Mouse (Mus musculus): ENCODE measurements at regions not wholly inside any gene's neighbourhood (a gene's known extent, or its start where the extent isn't known, plus 50 kb on each side); places are given as distances from the start of the nearest gene placed in this dataset.
A peak's percentile ranks its signal among the peaks of the same experiment; 100 is the strongest.

DNA sequence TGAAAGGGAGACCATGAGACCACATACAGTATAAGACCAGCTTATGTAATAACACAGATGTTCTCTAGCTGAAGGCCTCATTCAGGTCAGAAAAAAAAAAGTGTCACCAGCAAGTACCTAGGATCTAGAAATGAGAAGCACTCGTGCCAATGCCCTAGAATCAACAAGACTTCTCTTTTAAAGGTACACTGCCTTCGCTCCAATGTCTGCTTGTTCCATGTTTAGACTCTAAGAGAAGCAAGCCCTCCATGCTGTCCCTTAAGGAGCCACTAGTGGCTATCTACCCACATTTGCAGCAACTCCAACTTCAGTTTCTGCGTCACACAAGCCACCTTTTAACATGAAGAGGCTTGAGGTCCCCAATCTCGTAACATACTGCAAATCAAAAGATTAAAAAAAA lies 185.4 kb upstream of the Mkln1 start:
- H3K4me3 ChIP-seq (ENCODE audit: control insufficient read depth in 1 of 2, insufficient read depth in 1 of 2, low read depth in 1 of 2, low read length in 2 of 2) = no peak overlapping the region
- H3K9me3 ChIP-seq (ENCODE audit: control insufficient read depth, low read length) = no peaks in the 10 kb centered on the region
- peaks cover 3 to 5% of the 10 kb centered on the region in 2 experiments; a peak in 3 of 4 replicates for H3K4me1 ChIP-seq (ENCODE audit: control insufficient read depth in 2 of 2, insufficient read depth in 2 of 2, low read length in 2 of 2)
- no peak overlapping the region for H3K27ac ChIP-seq (replicated peaks in 1 of 2; ENCODE audit: control insufficient read depth in 1 of 2, insufficient read depth in 1 of 2, low read depth in 2 of 2, low read length in 2 of 2)
- no peak for ATAC-seq (ENCODE audit: insufficient number of reproducible peaks, insufficient read depth, low FRiP score, low read depth)
- WGBS = 78% methylated on average over 4 of the region's 4 CpGs
- H3K9ac ChIP-seq (ENCODE audit: low read length) = no peak overlapping the region
- peaks cover 9% of the 10 kb centered on the region for H3K27me3 ChIP-seq (ENCODE audit: control insufficient read depth, insufficient read depth, low read length)
- no peaks in the 10 kb centered on the region for H3K36me3 ChIP-seq (ENCODE audit: control insufficient read depth, insufficient read depth, low read length)
- H3K4me2 ChIP-seq (ENCODE audit: low read length) = no peak overlapping the region

DNA sequence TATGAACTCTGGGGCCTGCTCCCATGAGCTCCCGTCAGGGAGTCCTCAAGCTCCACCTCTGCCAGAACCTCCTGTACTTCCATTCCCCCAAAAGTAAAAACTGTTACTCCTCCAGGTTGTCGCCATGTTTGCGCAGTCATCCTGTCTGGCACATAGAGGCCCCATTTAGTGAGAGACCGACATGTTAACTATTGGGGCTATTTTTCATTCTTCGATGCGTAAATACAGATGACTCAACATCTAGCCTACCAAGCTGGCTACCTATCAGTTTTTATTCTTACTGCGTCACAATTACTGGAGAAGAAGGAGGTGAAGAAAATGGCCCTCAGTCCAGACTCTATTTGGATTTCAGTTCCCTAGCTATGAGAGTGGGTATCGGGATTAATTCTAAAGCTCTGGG lies 182.9 kb upstream of the Mkln1 start:
- Histone ChIP-seq H3K9ac (ENCODE audit: low read length) (no peak overlapping the region), H3K4me1 (ENCODE audit: control insufficient read depth in 2 of 2, insufficient read depth in 2 of 2, low read length in 2 of 2) (peaks cover 5 to 13% of the 10 kb centered on the region in 2 experiments; a peak in 3 of 4 replicates), H3K4me3 (ENCODE audit: control insufficient read depth in 1 of 2, insufficient read depth in 1 of 2, low read depth in 1 of 2, low read length in 2 of 2) (peak overlapping the region; percentile 71 to 76), H3K27ac (replicated peaks in 1 of 2; ENCODE audit: control insufficient read depth in 1 of 2, insufficient read depth in 1 of 2, low read depth in 2 of 2, low read length in 2 of 2) (no peak overlapping the region), H3K36me3 (ENCODE audit: control insufficient read depth, insufficient read depth, low read length) (no peaks in the 10 kb centered on the region), H3K9me3 (ENCODE audit: control insufficient read depth, low read length) (no peaks in the 10 kb centered on the region), H3K27me3 (ENCODE audit: control insufficient read depth, insufficient read depth, low read length) (peaks cover 27% of the 10 kb centered on the region), H3K4me2 (ENCODE audit: low read length) (peak overlapping the region; percentile 99)
- no peak for ATAC-seq (ENCODE audit: insufficient number of reproducible peaks, insufficient read depth, low FRiP score, low read depth)
- 80% methylated on average over 8 of the region's 8 CpGs for WGBS

DNA sequence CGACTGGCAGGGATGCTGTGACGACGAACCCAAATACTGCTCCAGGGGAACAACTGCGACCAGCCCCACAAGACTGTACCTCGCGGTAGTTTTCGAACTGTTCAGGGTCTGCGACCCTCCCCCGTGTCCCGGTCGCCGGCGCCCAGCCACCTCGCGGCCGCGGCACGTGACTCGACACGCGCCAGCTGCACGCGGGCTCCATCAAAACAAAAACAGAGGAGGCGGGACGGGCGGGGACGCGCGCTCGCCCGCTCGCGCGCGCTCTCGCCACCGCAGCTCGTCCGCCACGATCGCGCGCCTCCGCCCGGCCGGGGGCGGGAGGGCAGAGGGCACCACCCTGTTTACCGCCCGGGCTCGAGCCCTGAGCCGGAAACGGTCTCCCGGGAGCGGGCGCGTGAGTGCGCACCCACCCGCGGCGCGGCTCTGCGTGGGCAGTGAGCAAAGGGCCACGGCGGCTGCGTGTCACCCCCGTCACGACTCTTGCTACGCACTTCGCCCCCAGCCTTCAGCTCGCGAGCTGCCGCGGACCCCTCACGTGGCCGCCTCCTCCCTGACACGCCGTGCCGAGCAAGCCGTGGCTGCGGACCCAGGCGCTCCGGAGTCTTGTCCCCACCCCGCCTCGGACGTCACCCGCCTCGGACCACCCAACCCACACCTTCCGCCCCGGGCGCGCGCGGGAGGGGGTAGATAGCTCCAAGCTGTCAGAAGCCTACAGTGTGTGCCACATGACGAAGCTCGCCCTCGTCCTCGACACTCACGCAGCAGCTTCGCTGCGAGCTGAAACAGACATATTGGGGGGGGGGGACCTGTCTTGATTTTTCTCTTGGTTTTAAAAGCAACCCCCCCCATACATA lies 182.1 kb upstream of the Mkln1 start:
- H3K27me3 ChIP-seq (ENCODE audit: control insufficient read depth, insufficient read depth, low read length) = peaks cover 32% of the 10 kb centered on the region
- H3K27ac ChIP-seq (replicated peaks in 1 of 2; ENCODE audit: control insufficient read depth in 1 of 2, insufficient read depth in 1 of 2, low read depth in 2 of 2, low read length in 2 of 2) = no peak overlapping the region
- peak overlapping the region; percentile 99 for H3K4me2 ChIP-seq (ENCODE audit: low read length)
- peak; percentile 69 for ATAC-seq (ENCODE audit: insufficient number of reproducible peaks, insufficient read depth, low FRiP score, low read depth)
- peaks cover 5 to 15% of the 10 kb centered on the region in 2 experiments; a peak in 3 of 4 replicates for H3K4me1 ChIP-seq (ENCODE audit: control insufficient read depth in 2 of 2, insufficient read depth in 2 of 2, low read length in 2 of 2)
- H3K4me3 ChIP-seq (ENCODE audit: control insufficient read depth in 1 of 2, insufficient read depth in 1 of 2, low read depth in 1 of 2, low read length in 2 of 2) = peak overlapping the region; percentile 71 to 76
- no peaks in the 10 kb centered on the region for H3K36me3 ChIP-seq (ENCODE audit: control insufficient read depth, insufficient read depth, low read length)
- WGBS = under 1% methylated on average over 91 of the region's 100 CpGs
- peak overlapping the region; percentile 70 for H3K9ac ChIP-seq (ENCODE audit: low read length)
- H3K9me3 ChIP-seq (ENCODE audit: control insufficient read depth, low read length) = no peaks in the 10 kb centered on the region

DNA sequence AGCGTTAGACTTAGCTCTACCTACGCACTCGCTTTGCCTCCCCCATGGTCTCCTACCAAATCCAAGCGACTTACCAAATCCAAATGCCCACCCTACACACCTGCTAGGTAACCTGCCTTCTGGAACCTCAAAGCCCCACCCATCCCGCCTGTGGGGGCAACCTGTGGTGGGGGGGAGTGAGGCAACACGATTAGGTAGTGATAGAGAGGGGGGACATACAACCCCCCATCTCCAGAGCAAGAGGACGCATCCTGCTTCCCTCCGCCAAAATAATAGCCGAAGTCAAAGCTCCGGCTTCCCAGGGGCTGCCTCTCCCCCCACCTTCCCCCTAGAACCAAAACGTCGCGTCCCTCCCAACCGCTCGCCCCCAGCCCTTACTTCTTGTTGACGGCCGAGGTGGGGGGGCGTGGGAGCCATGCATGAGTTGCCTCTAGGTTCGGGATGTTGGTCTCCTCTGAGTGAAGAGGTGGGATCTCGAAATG lies 181.4 kb upstream of the Mkln1 start:
- Histone ChIP-seq H3K4me3 (ENCODE audit: control insufficient read depth in 1 of 2, insufficient read depth in 1 of 2, low read depth in 1 of 2, low read length in 2 of 2) (peak overlapping the region; percentile 71 to 76), H3K27ac (replicated peaks in 1 of 2; ENCODE audit: control insufficient read depth in 1 of 2, insufficient read depth in 1 of 2, low read depth in 2 of 2, low read length in 2 of 2) (no peak overlapping the region), H3K9me3 (ENCODE audit: control insufficient read depth, low read length) (no peaks in the 10 kb centered on the region), H3K9ac (ENCODE audit: low read length) (peak overlapping the region; percentile 53; the same call in 1 of the 2 replicates), H3K4me2 (ENCODE audit: low read length) (peak overlapping the region; percentile 99), H3K27me3 (ENCODE audit: control insufficient read depth, insufficient read depth, low read length) (peaks cover 32% of the 10 kb centered on the region), H3K36me3 (ENCODE audit: control insufficient read depth, insufficient read depth, low read length) (no peaks in the 10 kb centered on the region), H3K4me1 (ENCODE audit: control insufficient read depth in 2 of 2, insufficient read depth in 2 of 2, low read length in 2 of 2) (peaks cover 5 to 15% of the 10 kb centered on the region in 2 experiments; a peak in 3 of 4 replicates)
- no peak for ATAC-seq (ENCODE audit: insufficient number of reproducible peaks, insufficient read depth, low FRiP score, low read depth)
- 2% methylated on average over 20 of the region's 20 CpGs for WGBS

DNA sequence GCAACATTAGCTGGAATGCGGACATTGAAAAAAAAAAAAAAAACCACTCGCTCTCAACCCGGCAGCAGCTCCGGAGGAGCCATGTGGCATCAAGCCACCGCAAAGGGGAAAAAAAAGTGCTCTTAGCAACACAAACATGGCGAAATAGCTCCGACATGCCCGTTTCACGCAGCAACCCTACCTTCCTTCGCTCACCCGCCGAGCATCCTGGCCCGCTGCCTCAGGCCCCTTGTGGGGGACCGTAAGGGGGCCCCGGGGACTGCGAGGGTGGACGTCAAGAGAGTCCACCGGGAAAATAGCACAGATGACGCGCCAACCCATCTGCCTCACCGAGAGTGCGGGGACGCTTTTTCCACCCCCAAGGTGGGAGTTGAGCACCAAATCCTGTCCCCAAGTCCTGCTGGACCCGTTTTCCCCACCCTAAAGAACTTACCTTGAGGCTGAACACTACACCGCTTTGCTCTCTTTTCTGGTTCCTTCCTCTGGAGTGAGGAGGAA lies 180.8 kb upstream of the Mkln1 start:
- Histone ChIP-seq H3K4me3 (ENCODE audit: control insufficient read depth in 1 of 2, insufficient read depth in 1 of 2, low read depth in 1 of 2, low read length in 2 of 2) (peak overlapping the region; percentile 64 to 71), H3K27ac (replicated peaks in 1 of 2; ENCODE audit: control insufficient read depth in 1 of 2, insufficient read depth in 1 of 2, low read depth in 2 of 2, low read length in 2 of 2) (0 out of 4 replicates have a peak overlapping the region, but pooled peaks of 1 of the 2 experiments have one; percentile 1), H3K36me3 (ENCODE audit: control insufficient read depth, insufficient read depth, low read length) (no peaks in the 10 kb centered on the region), H3K9me3 (ENCODE audit: control insufficient read depth, low read length) (no peaks in the 10 kb centered on the region), H3K4me1 (ENCODE audit: control insufficient read depth in 2 of 2, insufficient read depth in 2 of 2, low read length in 2 of 2) (peaks cover 5 to 15% of the 10 kb centered on the region in 2 experiments; a peak in 3 of 4 replicates), H3K4me2 (ENCODE audit: low read length) (peak overlapping the region; percentile 99), H3K9ac (ENCODE audit: low read length) (peak overlapping the region; percentile 64), H3K27me3 (ENCODE audit: control insufficient read depth, insufficient read depth, low read length) (peaks cover 32% of the 10 kb centered on the region)
- no peak for ATAC-seq (ENCODE audit: insufficient number of reproducible peaks, insufficient read depth, low FRiP score, low read depth)
- 2% methylated on average over 25 of the region's 25 CpGs for WGBS

DNA sequence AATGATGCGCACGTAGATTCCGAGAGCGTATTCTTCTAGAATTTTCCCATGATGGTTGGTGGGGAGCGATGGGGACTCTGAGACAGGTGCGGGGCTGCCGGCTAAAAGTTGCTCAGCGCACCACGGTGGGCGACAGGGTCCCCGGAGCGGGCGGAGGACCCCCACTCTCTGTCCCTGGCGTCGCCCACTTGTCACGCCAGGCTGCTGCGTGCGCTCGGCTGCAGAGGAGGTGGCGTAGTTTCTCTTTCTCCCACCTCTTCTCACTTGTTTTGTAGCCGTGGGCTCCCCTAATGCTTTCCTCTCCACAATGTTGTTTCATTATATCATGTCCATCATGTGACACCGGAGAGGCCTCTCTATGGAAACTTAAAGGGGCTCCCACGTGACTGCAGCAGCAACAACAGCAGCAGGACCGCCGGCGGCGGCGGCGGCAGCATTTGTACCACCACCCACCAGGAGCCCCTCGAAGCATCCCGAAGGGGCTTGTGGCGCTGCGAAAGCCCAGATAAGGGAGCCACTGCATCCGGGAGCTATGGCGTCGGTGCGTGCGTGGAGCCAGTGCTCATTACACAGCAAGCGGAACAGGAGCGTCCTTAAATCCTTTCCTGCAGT lies 180.3 kb upstream of the Mkln1 start:
- Histone ChIP-seq H3K9me3 (ENCODE audit: control insufficient read depth, low read length) (no peaks in the 10 kb centered on the region), H3K27me3 (ENCODE audit: control insufficient read depth, insufficient read depth, low read length) (peaks cover 32% of the 10 kb centered on the region), H3K4me1 (ENCODE audit: control insufficient read depth in 2 of 2, insufficient read depth in 2 of 2, low read length in 2 of 2) (peaks cover 5 to 15% of the 10 kb centered on the region in 2 experiments; a peak in 3 of 4 replicates), H3K27ac (replicated peaks in 1 of 2; ENCODE audit: control insufficient read depth in 1 of 2, insufficient read depth in 1 of 2, low read depth in 2 of 2, low read length in 2 of 2) (0 out of 4 replicates have a peak overlapping the region, but pooled peaks of 1 of the 2 experiments have one; percentile 1), H3K9ac (ENCODE audit: low read length) (peak overlapping the region; percentile 64), H3K4me3 (ENCODE audit: control insufficient read depth in 1 of 2, insufficient read depth in 1 of 2, low read depth in 1 of 2, low read length in 2 of 2) (peak overlapping the region; percentile 64 to 71), H3K36me3 (ENCODE audit: control insufficient read depth, insufficient read depth, low read length) (no peaks in the 10 kb centered on the region), H3K4me2 (ENCODE audit: low read length) (peak overlapping the region; percentile 99)
- no peak for ATAC-seq (ENCODE audit: insufficient number of reproducible peaks, insufficient read depth, low FRiP score, low read depth)
- WGBS = under 1% methylated on average over 40 of the region's 40 CpGs

DNA sequence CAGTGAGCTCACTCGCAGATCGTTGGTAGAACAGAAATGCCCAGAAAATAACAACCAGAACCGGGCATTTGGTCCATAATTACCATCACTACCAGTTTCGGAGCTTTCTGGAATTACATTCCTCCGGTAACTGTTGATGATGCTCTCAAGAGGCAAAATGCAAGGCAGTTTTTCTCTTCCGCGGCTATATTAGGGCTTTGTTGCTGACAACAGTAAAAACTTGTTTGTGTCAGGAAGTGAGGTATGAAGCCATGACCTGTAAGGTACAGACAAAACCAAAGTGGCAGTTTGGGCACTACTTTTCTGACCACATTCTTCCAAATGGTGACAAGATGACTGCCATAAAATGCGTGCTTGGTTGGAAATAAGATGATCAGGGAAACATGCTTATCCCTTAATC lies 179.7 kb upstream of the Mkln1 start:
- H3K4me1 ChIP-seq (ENCODE audit: control insufficient read depth in 2 of 2, insufficient read depth in 2 of 2, low read length in 2 of 2) = peaks cover 5 to 15% of the 10 kb centered on the region in 2 experiments; a peak in 3 of 4 replicates
- WGBS = 42% methylated on average over 8 of the region's 8 CpGs
- no peak for ATAC-seq (ENCODE audit: insufficient number of reproducible peaks, insufficient read depth, low FRiP score, low read depth)
- no peak overlapping the region for H3K27ac ChIP-seq (replicated peaks in 1 of 2; ENCODE audit: control insufficient read depth in 1 of 2, insufficient read depth in 1 of 2, low read depth in 2 of 2, low read length in 2 of 2)
- no peaks in the 10 kb centered on the region for H3K36me3 ChIP-seq (ENCODE audit: control insufficient read depth, insufficient read depth, low read length)
- H3K9me3 ChIP-seq (ENCODE audit: control insufficient read depth, low read length) = no peaks in the 10 kb centered on the region
- peak overlapping the region; percentile 99 for H3K4me2 ChIP-seq (ENCODE audit: low read length)
- peaks cover 32% of the 10 kb centered on the region for H3K27me3 ChIP-seq (ENCODE audit: control insufficient read depth, insufficient read depth, low read length)
- H3K4me3 ChIP-seq (ENCODE audit: control insufficient read depth in 1 of 2, insufficient read depth in 1 of 2, low read depth in 1 of 2, low read length in 2 of 2) = peak overlapping the region; percentile 64 to 71; a peak in 3 of 4 replicates
- peak overlapping the region; percentile 64; the same call in 1 of the 2 replicates for H3K9ac ChIP-seq (ENCODE audit: low read length)
